Mouse (Mus musculus): ENCODE measurements around the gene Dhdds.

GRCm38 (mm10) chr4:133978021-133978711 is 22.6 kb downstream of the Dhdds start:
- TF ChIP-seq CTCF (conservative IDR thresholded peaks at IDR 0.05; ENCODE audit: insufficient read depth, insufficient read length, low read depth, low read length) (no peak), POLR2A (IDR thresholded peaks at IDR 0.05; ENCODE audit: low read depth, low read length) (no peak)

Measured in kidney, adult 2 months (tissue).